Mouse (Mus musculus) limb, embryonic 11.5 days (tissue): ENCODE measurements around the gene Dgcr8. TPM values are rescaled to one million over a fixed set of nuclear protein-coding genes. Genes with fewer than 3 reads are reported as not detected.

Experiments used
- microRNA counts: library from miRNA; unstranded; fragments of <30 nt; microRNA quantifications from one replicate; lab custom pipeline; 2016
- microRNA-seq: library from miRNA; unstranded; fragments of <30 nt; microRNA quantifications from one replicate; pipeline ENCODE4, GENCODE M21; 2016
- polyA plus RNA-seq: library from polyadenylated mRNA; unstranded; fragments of >200 nt; fragmentation: Nextera tagmentation; extraction: Ambion mirVana; gene quantifications from 2 replicates; pipeline ENCODE4 v1.2.1, GENCODE M21; 2014

The Dgcr8 gene
- polyA plus RNA-seq, 1 experiment from 2014 or later, result 42.7 TPM

MicroRNAs within 50 kb of the gene (microRNA counts, 519-probe panel; counts per million panel counts)
- not detected for microRNA mmu-miR-1306 (lab: Ali Mortazavi, UCI)
- microRNA mmu-miR-185 (lab: Ali Mortazavi, UCI), result 2,937 counts per million, percentile 34 among the panel's probes with 10 or more counts

Small RNA genes lying within 50 kb of the gene (microRNA-seq; reads per million reads assigned to microRNA genes)
- gene Gm24572 (4.0 reads per million, percentile 6 among the genes with 10 or more reads in this experiment), gene Mir1306 (430 reads per million, percentile 66 among the genes with 10 or more reads in this experiment), gene Mir185 (198 reads per million, percentile 57 among the genes with 10 or more reads in this experiment)

Other genes starting within 250 kb of the Dgcr8 start
- gene Dgcr6, start 236.4 kb downstream of the Dgcr8 start, polyA plus RNA-seq, result 130 and 135 TPM in 2 replicates
- 15.0 and 15.9 TPM in 2 replicates for gene Prodh, start 199.0 kb downstream of the Dgcr8 start, polyA plus RNA-seq
- gene Rtn4r, start 161.6 kb downstream of the Dgcr8 start, polyA plus RNA-seq, result 4.5 and 7.4 TPM in 2 replicates
- gene Ccdc188, start 71.4 kb downstream of the Dgcr8 start, polyA plus RNA-seq, result not detected in 2 replicates
- gene Zdhhc8, start 54.1 kb downstream of the Dgcr8 start, polyA plus RNA-seq, result 14.5 and 14.6 TPM in 2 replicates
- 95.8 and 96.0 TPM in 2 replicates for gene Trmt2a, start 40.6 kb downstream of the Dgcr8 start, polyA plus RNA-seq
- 1,289 and 1,302 TPM in 2 replicates for gene Ranbp1, start 40.5 kb downstream of the Dgcr8 start, polyA plus RNA-seq
- gene Gm49776, start 30.9 kb downstream of the Dgcr8 start, polyA plus RNA-seq, result 1.3 and 1.7 TPM in 2 replicates
- gene Tango2, start 58.9 kb upstream of the Dgcr8 start, polyA plus RNA-seq, result 20.1 and 21.2 TPM in 2 replicates
- gene Arvcf, start 58.9 kb upstream of the Dgcr8 start, polyA plus RNA-seq, result 32.9 and 33.2 TPM in 2 replicates
- gene Txnrd2, start 137.1 kb upstream of the Dgcr8 start, polyA plus RNA-seq, result 21.0 and 21.9 TPM in 2 replicates
- gene Comt, start 137.6 kb upstream of the Dgcr8 start, polyA plus RNA-seq, result 55.4 and 64.2 TPM in 2 replicates
- 17.9 and 18.6 TPM in 2 replicates for gene Gnb1l, start 209.5 kb upstream of the Dgcr8 start, polyA plus RNA-seq
- gene Rtl10, start 209.7 kb upstream of the Dgcr8 start, polyA plus RNA-seq, result 2.5 and 2.6 TPM in 2 replicates